Mouse (Mus musculus) E14TG2a.4 (cell line): ENCODE measurements around the gene Ghr.

Source experiments
- H3K27me3 ChIP-seq: 2 replicates; pipeline ENCODE4 v1.6.1; 2014; ENCODE audit warnings: low read length, control low read depth; ENCODE audit not compliant: insufficient read depth
- H3K36me3 ChIP-seq: 2 replicates; pipeline ENCODE4 v1.6.1; 2014; ENCODE audit warnings: low read length, control low read depth; ENCODE audit not compliant: insufficient read depth
- H3K4me1 ChIP-seq: replicated peaks from 2 replicates; pipeline ENCODE4 v1.6.1; 2014; ENCODE audit warnings: low read depth, low read length, control low read depth
- H3K4me3 ChIP-seq: replicated peaks from 2 replicates; pipeline ENCODE4 v1.5.1; 2014; ENCODE audit warnings: mild to moderate bottlenecking, low read length
- H3K9me3 ChIP-seq: 2 replicates; pipeline ENCODE4 v1.6.1; 2014; ENCODE audit warnings: low read length, control low read depth
- CTCF ChIP-seq: conservative IDR thresholded peaks from 2 replicates; pipeline ENCODE4 v1.5.1; 2014; ENCODE audit warnings: low read length
- NANOG ChIP-seq: IDR thresholded peaks from 2 replicates; pipeline ENCODE4 v1.6.1; 2014; ENCODE audit warnings: borderline replicate concordance, low read length, mixed read lengths
- POU5F1 ChIP-seq: IDR thresholded peaks from 2 replicates; pipeline ENCODE4 v1.6.1; 2014; ENCODE audit warnings: low read length, borderline replicate concordance

Gene Ghr

GRCm38 (mm10) chr15:3584361-3584760 is 1.1 kb upstream of the Ghr start:
- Histone ChIP-seq H3K36me3 (no peaks in the 10 kb centered on the region), H3K9me3 (no peaks in the 10 kb centered on the region), H3K4me1 (peaks cover 9% of the 10 kb centered on the region), H3K4me3 (no peak overlapping the region), H3K27me3 (peaks cover 40% of the 10 kb centered on the region)
- TF ChIP-seq NANOG: no peak
- no peak for TF ChIP-seq CTCF
- no peak for TF ChIP-seq POU5F1

GRCm38 (mm10) chr15:3581861-3582806 is 1.2 kb downstream of the Ghr start:
- peak overlapping the region; percentile 86 for H3K4me3 ChIP-seq
- H3K9me3 ChIP-seq: no peaks in the 10 kb centered on the region
- peaks cover 40% of the 10 kb centered on the region for H3K27me3 ChIP-seq
- no peak for TF ChIP-seq POU5F1
- no peak for TF ChIP-seq CTCF
- no peak for TF ChIP-seq NANOG
- H3K36me3 ChIP-seq: no peaks in the 10 kb centered on the region
- H3K4me1 ChIP-seq: peaks cover 9% of the 10 kb centered on the region

- TF ChIP-seq POU5F1: no peak
- no peak for TF ChIP-seq NANOG
- no peak for TF ChIP-seq CTCF
- Histone ChIP-seq H3K9me3 (no peaks in the 10 kb centered on the region), H3K27me3 (peaks cover 40% of the 10 kb centered on the region), H3K36me3 (no peaks in the 10 kb centered on the region), H3K4me1 (peaks cover 9% of the 10 kb centered on the region), H3K4me3 (no peak overlapping the region)
Measured at GRCm38 (mm10) chr15:3581337-3581736, 2.0 kb downstream of the Ghr start.

- TF ChIP-seq NANOG (no peak), POU5F1 (no peak), CTCF (no peak)
- no peaks in the 10 kb centered on the region for H3K36me3 ChIP-seq
- no peak overlapping the region for H3K4me3 ChIP-seq
- peaks cover 33% of the 10 kb centered on the region for H3K27me3 ChIP-seq
- H3K4me1 ChIP-seq: peaks cover 9% of the 10 kb centered on the region
- no peaks in the 10 kb centered on the region for H3K9me3 ChIP-seq
Measured at GRCm38 (mm10) chr15:3580216-3580615, 3.1 kb downstream of the Ghr start.

- TF ChIP-seq CTCF: no peak
- no peak for TF ChIP-seq NANOG
- TF ChIP-seq POU5F1: no peak
Measured at GRCm38 (mm10) chr15:3578286-3578980, 4.9 kb downstream of the Ghr start.

GRCm38 (mm10) chr15:3569178-3569903 is 14.0 kb downstream of the Ghr start:
- Histone ChIP-seq H3K9me3 (no peaks in the 10 kb centered on the region), H3K4me3 (no peak overlapping the region), H3K36me3 (no peaks in the 10 kb centered on the region), H3K4me1 (no peaks in the 10 kb centered on the region), H3K27me3 (no peaks in the 10 kb centered on the region)
- TF ChIP-seq CTCF: no peak
- no peak for TF ChIP-seq POU5F1
- TF ChIP-seq NANOG: no peak

More at GRCm38 (mm10) chr15:3578286-3578980, 4.9 kb downstream of the Ghr start:
- Histone ChIP-seq H3K27me3 (peaks cover 23% of the 10 kb centered on the region), H3K9me3 (no peaks in the 10 kb centered on the region), H3K4me3 (no peak overlapping the region), H3K4me1 (peaks cover 9% of the 10 kb centered on the region), H3K36me3 (no peaks in the 10 kb centered on the region)

- no peaks in the 10 kb centered on the region for H3K36me3 ChIP-seq
Measured at GRCm38 (mm10) chr15:3564570-3564969, 18.7 kb downstream of the Ghr start.

GRCm38 (mm10) chr15:3563929-3564516 is 19.3 kb downstream of the Ghr start:
- Histone ChIP-seq H3K4me1 (no peaks in the 10 kb centered on the region), H3K4me3 (no peak overlapping the region), H3K9me3 (no peaks in the 10 kb centered on the region), H3K36me3 (no peaks in the 10 kb centered on the region), H3K27me3 (no peaks in the 10 kb centered on the region)
- TF ChIP-seq CTCF: no peak
- TF ChIP-seq POU5F1: no peak
- no peak for TF ChIP-seq NANOG

More at GRCm38 (mm10) chr15:3564570-3564969, 18.7 kb downstream of the Ghr start:
- TF ChIP-seq POU5F1 (no peak), CTCF (no peak), NANOG (no peak)
- no peak overlapping the region for H3K4me3 ChIP-seq
- H3K27me3 ChIP-seq: no peaks in the 10 kb centered on the region
- no peaks in the 10 kb centered on the region for H3K4me1 ChIP-seq
- no peaks in the 10 kb centered on the region for H3K9me3 ChIP-seq
